Mouse (Mus musculus) testis, postnatal 14 days (tissue): Measurements from ENCODE around the gene Mrpl18.
"Not testable (repeated sequence)": the region's sequence is repeated elsewhere in the genome, so short reads cannot be mapped to it uniquely, and the experiment has no call there.

Experiments used
- DNase-seq: peaks from one replicate; pipeline ENCODE4 v3.0.0; 2021; ENCODE audit warnings: low spot score

Mrpl18 gene

DNA sequence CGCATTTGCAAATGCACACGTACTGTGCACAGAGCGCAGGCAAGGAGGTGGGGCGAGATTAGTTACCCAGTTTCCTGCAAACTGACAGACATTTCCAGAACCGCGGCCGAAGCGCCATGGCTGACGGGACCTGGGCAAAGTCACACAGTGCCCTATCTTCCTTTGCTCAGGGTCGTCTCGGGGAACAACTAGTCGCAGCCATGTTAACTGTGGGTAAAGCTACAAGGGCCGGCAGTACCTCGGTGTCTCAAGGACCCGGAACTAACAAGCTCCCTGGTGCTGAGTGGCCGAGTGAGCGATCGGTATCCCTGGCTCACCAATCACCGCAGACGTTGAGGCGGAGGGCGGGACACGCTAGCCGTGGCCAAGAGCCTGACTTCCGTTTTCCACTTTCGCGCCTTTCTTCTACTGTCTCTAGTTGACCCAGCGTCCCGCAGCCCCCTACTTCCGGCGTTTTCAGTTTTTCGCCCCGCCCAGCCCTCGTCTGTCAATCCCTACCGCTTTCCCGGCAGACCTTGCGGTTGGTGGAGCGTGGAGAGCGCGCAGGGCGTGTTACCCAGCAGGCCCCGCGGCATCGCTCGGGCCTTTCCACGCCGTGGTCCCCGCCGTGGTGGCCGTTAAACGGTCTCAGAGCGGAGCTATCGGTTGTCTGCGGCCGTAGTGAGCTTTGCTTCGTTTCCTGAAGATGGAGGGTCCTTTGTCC lies at the start of gene Mrpl18:
Gene Mrpl18 (minus strand): TSS at position 465 of the 703 bp plus-strand sequence.
- peak; percentile 100 for DNase-seq

- DNase-seq: no peak
Measured at GRCm38 (mm10) chr17:12963476-12963875, 47.3 kb upstream of the Mrpl18 start.

GRCm38 (mm10) chr17:12960331-12960873 lies 44.3 kb upstream of the Mrpl18 start, which contains the start of gene Acat2:
TSS of gene Acat2 (minus strand) at chr17:12960747.
- DNase-seq: peak; percentile 93

- DNase-seq: not testable (repeated sequence)
Measured at GRCm38 (mm10) chr17:12959377-12959776, 43.2 kb upstream of the Mrpl18 start.

GRCm38 (mm10) chr17:12956664-12957063 lies 40.5 kb upstream of the Mrpl18 start:
- DNase-seq: no peak

DNA sequence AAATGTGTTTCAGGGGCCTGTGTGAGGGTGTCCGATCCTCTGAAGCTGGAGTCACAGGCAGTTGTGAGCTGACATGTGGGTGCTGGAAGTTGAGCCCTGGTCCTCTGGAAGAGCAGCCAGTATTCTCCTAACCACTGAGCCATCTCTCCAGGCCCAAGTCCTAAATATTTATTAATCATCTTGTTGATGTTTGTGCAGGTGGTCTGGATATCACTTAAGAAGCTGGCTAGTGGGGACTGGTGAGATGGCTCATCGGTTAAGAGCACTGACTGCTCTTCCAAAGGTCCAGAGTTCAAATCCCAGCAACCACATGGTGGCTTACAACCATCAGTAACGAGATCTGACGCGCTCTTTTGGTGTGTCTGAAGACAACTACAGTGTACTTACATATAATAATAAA lies 33.5 kb upstream of the Mrpl18 start:
- DNase-seq: no peak

DNA sequence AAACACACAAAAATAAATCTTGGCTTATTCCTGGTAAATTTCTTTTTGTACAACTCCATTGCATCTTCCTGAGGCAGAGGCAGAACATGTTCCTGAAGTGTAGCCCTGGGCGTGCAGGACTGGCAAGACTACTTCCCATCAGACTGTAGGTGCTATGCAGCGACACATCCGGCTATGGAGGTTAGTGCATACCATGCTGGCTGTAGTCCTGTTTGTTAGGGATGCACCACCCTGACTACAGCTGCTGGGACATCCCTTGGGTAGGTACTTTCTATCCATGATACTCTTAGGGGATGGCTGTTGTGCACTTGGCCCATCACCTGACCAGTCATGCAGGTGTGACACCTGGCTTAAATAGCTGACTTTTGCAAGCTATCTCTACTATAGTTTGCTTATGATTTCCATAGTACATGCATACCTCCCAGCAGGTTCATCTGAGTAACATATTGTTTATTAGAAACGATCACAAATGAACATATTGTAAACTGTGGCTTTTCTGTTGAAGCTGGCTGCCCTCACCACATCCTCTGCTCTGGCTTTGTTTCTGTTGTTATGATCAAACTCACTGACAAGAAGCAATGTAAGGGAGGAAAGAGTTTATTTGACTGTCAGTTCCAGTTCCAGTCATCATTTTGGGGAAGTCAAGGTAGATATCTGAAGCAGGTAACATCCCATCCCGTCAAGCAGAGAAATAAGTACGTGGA lies 26.5 kb upstream of the Mrpl18 start:
- no peak for DNase-seq

DNA sequence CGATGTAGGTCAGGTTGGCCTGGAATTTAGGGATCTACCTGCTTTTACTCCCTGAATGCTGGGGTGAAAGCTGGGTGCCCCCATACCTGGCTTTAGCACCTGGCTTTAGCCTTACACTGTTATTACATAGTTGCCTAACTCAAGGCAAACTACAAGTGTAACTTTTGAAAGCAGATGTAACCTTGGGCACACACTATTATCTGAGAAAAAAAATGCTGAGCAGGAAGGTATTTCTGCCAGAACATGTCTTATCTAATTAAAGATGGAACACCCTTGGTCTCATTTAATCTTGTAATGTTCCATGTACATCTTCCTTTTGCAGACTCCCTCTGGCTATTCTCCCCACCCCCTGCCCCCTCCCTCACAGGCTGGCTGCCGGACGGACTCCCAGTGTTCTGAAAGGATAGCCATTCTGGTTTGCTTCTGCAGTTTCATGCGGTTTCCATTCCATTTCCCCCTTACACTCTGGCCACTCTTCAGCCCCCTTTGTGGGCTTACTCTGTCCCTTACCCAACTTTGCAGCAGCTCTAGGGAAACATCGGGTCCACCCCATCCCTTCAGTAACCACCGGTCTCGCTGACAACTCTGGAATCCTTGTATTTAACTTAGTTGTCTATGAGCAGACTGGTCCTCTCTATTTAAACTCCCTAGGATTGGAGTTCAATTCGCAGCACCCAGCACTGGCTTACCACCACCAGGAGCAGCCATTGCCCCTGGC lies 25.6 kb upstream of the Mrpl18 start:
- DNase-seq: peak; percentile 35

DNA sequence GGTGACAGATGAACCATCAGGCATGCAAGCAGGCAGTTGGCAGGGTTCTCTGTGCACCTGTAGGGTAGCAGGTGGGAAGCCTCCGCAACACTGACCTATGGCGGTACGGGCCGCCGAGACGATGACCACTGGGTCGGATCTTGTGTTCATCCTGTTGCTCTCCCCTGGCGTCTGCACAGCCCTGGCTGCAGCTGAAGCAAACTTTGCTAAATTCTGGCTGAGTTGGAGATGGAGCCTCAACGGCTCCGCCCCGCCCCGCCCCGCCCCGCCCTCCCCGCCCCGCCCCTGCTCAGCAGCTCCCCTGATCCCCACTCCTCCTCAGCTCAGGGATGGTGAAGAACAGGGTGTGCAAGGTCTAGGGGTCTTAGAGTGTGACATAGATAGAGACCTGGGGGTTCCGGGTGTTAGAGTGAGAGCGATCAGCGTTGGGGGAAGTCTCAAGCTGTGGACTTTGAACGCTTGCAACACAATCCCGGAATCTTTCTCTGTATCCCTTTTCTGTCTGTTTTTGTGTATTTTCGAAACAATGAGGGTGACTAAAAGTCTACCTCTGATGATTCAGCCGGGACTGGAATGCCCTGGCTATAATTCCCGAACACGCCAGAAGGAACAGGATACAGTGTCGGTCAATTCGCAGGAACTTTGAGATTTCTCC lies 24.1 kb upstream of the Mrpl18 start, which contains the start of gene Acat3:
Gene Acat3 (minus strand): TSS at position 450 of the 655 bp plus-strand sequence.
- DNase-seq: no peak

DNA sequence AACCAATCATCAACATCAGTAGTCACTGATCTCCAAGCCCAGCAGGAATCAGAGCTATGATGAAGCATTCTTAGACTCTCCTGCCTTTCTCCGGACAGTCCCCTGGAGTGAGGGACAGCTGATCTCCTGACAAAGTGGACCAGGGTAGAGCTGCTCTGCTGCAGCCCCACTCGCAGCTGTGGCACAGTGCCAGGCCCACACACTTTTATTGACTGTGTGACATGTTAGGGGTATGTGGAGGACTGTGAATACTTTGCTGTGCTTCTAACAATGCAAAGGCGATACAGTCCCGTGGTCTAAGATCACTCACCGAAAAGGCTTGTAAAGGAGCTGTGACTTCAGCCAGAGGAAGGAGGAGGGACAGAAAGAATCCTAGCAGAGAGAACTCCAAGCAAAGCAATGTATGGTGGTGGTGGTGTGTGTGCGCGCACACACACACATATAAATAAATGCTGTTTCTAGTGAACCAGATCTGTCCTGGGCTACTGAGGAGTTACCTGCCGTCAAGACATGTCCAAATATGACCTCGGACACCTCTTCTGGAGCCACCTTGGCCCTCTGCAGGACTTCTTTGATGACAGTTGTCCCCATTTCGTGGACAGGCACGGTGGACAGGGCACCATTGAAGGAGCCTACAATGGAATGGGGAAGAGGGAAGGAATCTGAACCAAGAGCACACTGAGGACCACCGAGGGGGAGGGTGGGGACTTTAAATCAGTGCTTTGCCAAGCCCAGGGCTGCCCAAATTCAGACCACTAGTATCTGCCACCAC lies 23.4 kb upstream of the Mrpl18 start:
- DNase-seq: not testable (repeated sequence)

DNA sequence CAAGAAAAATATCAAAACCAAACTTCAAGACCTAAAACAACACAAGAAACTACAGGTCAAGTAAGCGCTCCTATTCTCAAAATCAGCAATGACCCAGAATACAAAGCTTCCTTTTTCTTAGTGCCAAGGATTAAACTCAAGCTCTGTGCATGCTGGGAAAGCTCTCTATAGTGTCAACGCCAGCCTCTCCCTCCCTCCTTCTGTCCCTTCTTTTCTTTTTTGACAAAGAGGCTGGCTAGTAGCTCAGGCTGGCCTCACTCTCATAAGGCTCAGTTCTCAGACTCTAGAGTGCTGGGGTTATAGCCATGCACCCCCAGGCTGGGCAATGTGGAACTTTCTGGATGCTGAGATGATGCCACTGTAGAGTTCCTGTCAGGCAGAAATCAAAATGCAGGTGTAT lies 21.9 kb upstream of the Mrpl18 start:
- DNase-seq: no peak

DNA sequence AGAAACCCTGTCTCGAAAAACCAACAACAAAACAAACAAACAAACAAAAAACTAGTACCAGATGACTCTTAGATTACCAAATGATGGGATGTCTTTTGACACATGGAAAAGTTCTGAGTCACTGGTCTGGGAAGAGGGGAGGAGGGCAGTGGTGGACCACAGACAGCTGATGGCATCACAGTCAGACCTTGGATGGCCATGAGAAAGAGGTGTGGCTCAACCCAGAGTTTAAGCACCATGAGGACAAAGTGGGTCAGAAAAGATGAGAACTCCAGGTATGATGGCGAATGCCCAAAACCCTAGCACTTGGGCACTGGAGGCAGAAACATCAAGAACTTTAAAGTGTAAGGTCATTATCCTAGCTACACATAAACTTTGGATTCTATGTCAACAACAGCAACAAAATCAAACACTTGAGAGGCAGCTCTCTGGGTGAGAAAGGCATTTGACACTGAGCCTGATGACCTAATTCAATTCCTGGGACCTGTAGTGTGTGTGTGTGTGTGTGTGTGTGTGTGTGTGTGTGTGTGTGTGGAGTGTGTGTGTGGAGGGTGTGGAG lies 21.3 kb upstream of the Mrpl18 start:
- no peak for DNase-seq

- DNase-seq: no peak
Measured at GRCm38 (mm10) chr17:12935719-12936118, 19.6 kb upstream of the Mrpl18 start.

DNA sequence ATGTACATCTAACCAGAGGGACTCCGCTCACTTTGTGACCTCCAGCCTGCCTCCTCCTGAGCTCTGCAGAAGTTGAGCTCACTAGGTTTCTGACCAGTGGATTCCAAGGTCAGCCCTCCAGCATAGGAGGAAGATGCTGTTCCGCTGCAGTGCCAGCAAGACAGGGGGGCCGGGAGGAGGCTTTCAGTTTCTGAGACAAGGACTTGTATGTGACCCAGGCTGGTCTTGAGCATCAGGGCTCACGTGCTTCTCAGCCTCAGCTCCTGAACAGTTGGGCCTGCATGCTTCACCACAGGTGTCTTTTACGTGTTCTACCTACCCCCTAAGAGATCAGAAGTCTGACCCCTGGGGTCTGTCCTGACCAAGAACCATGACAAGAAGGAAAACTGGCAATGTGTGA lies 15.4 kb upstream of the Mrpl18 start:
- DNase-seq: peak; percentile 30

- DNase-seq: no peak
Measured at GRCm38 (mm10) chr17:12925703-12926180, 9.6 kb upstream of the Mrpl18 start.

GRCm38 (mm10) chr17:12925001-12925400 lies 8.9 kb upstream of the Mrpl18 start:
- no peak for DNase-seq

- no peak for DNase-seq
Measured at GRCm38 (mm10) chr17:12921073-12921472, 4.9 kb upstream of the Mrpl18 start.

- DNase-seq: no peak
Measured at GRCm38 (mm10) chr17:12916588-12917380, 639 bp upstream of the Mrpl18 start.

DNA sequence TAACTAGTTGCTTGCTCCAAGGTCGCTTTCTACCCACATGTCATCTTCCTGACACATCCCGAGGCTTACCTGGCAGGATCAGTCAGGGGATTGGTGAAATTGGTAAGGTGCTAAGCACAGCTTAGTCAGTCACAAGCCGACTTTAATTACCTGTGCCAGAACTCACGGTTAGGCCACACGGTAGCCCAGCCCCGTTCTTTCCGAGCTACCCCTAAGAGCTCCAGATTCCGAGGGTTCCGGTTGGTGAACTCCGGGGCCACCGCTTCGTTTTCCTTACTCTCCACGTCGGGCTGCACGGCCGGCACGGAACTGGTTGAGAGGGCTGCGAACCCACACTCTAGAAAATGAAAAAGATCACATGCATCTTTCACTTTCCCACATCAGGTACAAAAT lies 661 bp downstream of the Mrpl18 start, which contains the start of gene Tcp1:
Gene Tcp1 (plus strand): TSS at position 214 of the 393 bp plus-strand sequence.
- peak; percentile 61 for DNase-seq

- DNase-seq: no peak
Measured at GRCm38 (mm10) chr17:12910391-12910790, 5.8 kb downstream of the Mrpl18 start.
